Mouse (Mus musculus): Measurements from ENCODE around the gene Ampd1.

Gene Ampd1

DNA sequence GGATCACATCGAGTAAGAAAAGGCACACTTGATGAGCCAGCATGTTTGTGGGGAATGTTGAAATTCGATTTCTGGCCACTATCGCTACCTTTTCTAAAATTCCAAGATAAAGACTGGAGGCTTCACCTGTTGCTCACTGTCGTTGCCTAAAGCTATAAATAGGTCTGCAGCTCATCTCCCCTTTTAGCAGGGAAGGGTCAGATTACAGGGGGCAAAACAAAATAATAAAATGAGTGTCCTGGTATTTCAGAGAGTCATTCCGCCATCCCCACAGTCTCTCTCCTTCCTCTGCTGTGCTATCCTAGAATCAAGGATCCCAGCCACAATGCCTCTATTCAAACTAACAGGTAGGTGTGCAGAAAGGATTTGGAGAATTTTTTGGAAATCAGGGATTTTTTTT lies at the start of gene Ampd1:
Ampd1 (plus strand) TSS at position 244 of the 400 bp plus-strand sequence.
- DNase-seq (ENCODE audit: low spot score) = no peak

DNA sequence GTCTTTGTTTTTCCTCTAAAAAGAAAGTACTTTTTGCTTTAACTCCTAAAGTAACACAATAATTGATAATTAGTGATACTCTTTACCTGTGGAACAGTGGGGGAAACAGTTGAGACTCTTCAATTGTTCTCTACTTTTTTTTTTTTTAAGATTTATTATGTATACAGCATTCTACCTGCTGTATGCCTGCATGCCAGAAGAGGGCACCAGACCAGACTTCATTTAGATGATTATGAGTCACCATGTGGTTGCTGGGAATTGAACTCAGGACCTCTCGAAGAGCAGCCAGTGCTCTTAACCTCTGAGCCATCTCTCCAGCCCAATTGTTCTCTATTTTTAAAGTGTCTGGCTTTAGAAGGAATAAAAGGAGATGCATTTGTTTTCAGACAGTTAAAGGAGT lies 47.6 kb upstream of the Ampd1 start:
- no peak for DNase-seq (ENCODE audit: low spot score)

DNA sequence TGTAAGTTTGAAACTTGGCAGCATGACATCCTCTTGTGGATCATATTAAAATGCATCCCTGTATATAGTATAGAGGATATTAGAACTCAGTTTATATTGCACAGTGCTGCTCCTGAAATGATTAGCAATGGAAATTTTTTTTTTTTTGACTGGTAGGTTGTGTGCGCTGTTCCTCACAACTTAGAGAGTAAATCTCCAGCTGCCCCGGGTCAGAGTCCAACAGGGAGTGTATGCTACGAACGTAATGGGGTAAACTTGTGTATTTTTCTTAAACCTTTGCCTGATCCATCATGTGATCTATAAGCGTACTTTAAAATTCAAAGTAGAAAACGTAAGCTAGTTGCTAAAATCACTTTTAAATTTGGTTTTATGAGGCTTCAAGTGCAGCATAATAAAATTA lies 33.5 kb upstream of the Ampd1 start:
- DNase-seq (ENCODE audit: low spot score) = no peak

DNA sequence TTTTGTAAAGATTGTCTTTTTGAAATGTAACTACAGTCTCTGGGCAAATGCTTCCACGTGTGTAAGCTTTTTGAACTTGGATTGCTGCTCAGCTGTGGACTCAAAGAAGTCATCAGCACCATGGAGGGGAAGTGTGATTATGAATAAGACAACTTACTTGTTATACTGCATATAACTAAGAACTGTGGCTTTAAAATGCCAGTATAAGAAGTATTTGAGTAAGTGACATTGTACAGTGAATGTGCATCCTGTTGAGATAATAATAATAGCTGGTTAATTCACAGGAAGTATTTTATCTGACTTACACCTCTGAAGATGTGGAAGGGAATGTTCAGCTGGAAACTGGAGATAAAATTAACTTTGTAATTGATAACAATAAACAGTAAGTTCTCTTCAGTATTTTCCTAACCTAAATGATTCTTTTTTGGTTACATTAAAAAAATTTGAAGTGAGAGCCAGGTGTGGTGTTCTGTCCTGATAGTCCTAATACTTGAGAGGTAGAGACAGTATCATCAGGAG lies 32.9 kb upstream of the Ampd1 start:
- no peak for DNase-seq (ENCODE audit: low spot score)

DNA sequence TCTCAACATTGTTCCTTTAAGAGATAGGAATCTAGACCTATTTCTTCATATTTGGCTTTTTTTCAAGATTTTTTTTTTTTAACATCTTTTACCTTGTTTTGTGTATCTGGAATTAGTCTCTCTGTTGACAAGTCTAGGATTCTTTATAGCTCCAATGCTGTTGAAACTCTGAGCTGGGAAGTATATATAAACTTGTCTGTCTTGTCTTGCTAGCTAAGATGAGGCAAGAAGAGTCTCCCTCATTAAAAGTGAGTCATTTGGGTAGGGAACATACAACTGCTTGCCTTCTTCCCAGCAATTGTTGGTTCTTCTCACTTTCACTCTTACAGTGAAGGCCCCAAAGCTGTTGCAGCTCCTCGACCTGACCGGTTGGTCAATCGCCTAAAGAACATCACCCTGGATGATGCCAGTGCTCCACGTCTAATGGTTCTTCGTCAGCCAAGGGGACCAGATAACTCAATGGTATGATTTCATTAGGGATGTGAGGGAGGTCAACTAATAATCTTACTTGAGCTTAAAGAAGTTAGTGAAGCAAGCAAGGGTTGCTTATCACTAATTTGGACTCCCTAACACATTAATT lies 17.7 kb upstream of the Ampd1 start:
- no peak for DNase-seq (ENCODE audit: low spot score)

DNA sequence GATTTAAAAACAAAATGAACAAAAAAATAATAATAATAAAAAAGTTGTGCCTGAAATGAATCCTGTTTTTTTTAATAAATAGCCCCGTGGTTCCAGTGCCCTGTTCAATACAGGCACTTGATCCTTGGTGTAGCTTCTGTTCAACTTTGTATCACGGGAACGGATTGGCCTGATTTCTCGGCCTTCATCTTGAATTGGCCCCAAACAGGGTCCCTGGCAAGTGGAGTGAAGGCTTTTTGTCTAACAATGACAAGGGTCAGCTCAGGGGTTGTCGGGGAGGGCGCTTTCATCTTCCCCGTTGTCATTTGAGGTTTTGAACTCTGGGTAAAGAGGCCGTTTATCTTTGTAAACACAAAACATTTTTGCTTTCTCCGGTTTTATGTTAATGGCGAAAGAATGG lies 16.1 kb upstream of the Ampd1 start:
- DNase-seq (ENCODE audit: low spot score) = no peak

DNA sequence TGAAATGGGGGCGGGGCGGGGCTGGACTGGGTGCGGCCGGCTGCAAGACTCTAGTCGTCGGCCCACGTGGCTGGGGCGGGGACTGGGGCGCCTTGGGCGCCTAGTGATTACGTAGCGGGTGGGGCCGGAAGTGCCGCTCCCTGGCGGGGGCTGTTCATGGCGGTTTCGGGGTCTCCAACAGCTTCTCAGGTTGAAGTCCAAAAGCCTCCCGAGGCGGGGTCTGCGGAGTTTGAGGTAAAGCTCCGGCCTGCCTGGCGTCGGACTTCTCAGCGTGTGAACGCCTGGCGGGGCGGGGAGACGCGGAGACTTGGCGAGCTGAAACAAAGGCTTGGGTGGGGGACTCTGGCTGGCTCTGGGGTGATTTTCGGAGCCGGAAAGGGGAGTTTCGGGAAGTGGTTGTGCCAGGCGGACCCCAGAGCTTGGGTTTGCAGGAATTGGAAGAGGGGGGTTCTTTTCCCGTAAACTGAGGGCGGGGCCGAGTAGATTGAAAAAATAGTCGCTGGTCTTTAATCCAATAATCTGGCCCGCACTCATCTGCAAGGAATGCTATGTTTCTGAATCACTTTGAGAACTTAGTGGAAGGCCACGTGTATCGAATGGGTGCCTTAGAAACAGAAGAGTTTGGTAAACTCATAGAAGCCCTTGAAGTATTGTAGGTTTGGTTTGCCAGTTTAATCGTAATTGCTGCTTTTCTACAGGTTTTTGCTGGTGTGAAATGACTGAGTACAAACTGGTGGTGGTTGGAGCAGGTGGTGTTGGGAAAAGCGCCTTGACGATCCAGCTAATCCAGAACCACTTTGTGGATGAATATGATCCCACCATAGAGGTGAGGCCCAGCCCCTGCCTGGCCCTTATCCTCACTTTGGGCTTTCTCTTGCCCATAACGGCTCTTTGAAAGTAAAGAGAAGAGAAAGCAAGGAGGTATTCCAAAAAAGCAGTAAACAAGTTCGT lies 15.3 kb upstream of the Ampd1 start, which contains the start of gene Nras:
Nras (plus strand) TSS at position 79 of the 951 bp plus-strand sequence.
- peak; percentile 93 for DNase-seq (ENCODE audit: low spot score)

DNA sequence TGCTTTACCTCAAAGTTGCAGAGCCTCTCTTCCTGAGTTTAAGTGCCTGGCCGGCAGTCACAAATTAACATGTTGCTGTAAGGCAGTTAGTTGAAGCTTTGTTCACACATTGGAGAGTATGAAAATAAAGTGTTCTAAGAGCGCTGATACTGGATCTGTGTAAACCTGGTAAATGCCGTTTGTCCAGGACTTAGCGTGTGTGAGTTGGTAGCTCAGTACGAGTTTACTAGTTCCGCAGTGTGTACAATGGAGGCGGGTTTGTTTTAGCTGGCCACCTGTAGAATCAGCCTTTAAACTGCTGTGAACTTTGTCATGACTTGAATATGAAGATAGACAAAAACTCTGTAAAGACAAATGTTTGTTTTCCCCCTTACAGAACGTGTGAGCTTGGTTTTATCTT lies 6.9 kb upstream of the Ampd1 start:
- DNase-seq (ENCODE audit: low spot score) = no peak

DNA sequence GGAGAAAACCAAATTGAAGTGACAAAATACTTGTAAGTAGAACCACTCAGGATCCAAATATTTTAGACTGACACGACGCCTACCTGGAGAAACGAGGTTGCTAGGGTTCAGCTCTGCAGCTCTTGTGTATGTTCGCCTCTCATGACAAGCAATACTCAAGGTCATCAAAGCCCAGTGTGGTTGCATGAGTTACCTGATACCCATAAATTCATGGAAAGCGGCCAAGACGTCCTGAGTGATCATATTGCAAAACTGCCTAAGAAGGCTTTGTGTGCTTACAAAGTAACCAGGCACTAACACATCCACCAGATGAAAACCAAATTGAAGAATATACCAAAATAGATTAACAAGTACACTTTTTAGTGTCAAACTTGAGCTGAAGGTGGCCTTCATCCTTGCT lies 4.8 kb upstream of the Ampd1 start:
- DNase-seq (ENCODE audit: low spot score) = no peak

DNA sequence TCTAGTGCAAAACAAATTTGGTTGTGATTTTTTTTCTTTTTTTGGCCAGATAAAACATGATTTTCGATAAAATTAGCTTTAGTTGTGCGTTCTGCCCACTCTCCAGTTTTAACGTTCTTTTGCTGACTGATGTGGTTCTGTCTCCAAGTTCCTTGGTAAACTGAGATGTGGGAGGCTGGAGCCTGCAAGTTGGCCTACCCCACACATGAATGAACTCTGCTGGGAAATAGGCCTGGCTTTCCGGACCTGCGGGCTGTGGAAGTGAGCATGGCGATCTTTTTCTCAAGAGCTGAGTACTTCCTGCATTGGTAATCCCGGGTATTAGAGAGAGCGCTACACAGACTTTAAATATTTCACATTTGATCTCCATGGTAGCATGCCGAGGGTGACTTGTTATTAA lies 2.1 kb downstream of the Ampd1 start:
- DNase-seq (ENCODE audit: low spot score) = no peak

DNA sequence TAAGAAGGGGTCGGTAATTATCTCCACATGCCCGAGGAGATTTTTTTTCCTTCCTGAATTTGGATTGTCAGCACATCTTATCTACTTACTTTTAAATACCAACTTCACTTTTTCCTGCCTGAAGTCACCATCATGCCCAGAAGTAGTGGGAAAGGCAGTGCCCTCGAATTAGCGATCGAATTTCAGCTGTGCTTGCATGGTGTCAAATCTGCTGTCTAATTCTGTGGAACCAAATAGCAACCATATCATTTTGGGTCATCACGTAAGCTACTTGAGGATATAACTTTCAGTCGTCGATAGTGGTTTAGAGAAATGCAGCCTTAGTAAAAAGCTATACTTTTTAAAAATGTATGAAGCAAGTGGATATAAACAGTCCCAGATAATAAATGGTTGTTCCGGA lies 2.7 kb downstream of the Ampd1 start:
- no peak for DNase-seq (ENCODE audit: low spot score)

DNA sequence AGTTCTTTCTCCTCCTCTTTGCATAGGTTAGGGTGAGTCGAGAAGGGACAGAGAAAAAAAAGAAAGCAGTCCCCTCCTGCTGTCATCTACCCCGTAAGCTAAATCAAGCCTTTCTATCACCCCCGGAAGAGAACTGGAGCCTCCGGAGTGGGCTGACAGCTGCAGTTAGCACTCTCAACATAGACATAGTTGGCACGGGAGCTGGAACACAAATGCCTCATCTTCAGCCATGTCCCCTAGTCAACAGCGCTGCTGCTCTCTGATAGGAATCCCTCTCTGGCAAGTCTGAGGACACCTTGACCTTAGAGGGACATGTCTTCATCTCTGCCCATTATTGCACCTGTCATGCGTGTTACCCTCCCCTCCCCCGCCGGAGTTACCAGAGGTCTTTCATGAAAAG lies 5.5 kb downstream of the Ampd1 start:
- DNase-seq (ENCODE audit: low spot score) = no peak

DNA sequence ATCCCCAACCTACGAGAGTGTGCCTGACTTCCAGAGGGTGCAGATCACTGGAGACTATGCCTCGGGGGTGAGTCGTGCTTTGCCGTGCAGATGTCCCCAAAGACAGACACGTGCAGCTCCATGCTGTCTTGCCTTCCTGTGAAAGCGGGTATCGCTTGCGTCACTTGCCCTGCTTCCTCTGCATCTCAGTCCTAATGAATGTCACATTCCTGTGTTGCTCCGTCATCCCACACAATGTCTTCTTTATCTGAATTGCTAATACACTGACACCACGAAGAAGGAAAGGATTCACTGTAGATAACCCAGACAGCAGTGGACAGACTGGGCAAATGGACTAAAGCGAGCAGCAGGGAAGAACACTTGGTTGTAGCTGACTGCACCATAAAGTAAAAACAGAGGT lies 7.2 kb downstream of the Ampd1 start:
- DNase-seq (ENCODE audit: low spot score) = no peak

DNA sequence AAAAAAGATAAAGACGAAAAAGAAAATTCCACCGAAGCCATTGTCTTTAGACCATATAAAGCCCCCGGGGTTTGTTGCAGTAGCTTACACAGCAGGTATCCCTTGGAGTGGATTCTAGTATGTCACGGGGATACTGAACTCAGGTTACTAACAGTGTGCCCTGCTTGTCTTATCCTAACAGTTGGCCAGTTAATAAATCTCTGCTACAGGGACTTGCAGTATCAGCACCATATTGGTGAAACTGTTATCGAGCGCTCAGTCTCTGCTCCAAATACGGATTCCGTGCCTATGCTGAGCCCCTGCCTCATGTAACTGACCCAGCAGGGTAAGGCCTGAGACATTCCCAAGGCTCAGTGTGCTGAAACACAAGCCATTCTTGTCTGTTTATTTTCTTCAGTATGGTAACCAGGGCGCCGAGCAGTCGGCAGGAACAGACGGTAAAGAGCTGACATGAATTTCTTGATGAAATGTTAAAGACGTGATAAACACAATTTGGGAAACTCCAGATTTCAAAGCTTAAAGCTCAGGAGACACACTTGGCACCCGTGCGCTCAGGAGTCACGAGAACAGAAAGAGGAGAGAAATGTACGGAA lies 8.1 kb downstream of the Ampd1 start:
- DNase-seq (ENCODE audit: low spot score) = no peak

DNA sequence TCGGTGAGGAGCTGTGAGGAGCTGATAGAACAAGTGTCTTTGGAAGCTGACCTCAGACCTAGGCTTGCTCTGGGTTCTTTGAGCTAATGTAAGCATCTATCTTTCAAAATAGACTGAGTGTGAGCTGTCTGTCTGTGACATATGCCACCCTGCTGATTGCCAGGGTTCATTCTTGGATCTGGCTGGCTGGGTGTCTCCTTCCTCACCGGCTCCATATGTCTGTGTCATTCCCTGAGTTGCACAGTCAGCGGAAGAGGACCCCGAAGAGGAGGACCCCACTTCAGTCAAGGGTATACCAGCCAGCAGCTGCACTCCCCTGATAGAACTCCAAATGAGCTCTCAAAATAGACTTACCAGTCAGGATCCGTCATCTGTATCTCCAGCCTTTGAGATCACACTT lies 8.9 kb downstream of the Ampd1 start:
- DNase-seq (ENCODE audit: low spot score) = no peak

DNA sequence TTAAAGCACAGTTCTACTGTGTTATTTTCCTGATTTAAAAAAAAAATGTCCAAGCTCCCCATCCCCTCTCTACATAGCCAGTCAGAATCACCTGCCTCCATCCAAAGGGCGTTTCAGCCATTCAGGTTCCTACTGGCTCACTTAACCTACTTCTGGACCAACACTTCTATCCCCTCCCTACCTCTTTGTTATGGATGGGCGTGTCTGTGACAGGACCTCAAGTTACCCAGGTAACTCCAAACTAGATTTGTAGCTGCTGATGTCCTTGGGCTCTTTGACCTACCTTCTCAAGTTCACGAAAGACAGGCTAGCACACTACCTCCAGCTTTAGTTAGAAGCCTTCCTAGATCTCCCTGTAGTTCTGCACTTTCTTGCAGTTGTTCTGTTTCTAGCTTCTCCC lies 12.2 kb downstream of the Ampd1 start:
- no peak for DNase-seq (ENCODE audit: low spot score)

DNA sequence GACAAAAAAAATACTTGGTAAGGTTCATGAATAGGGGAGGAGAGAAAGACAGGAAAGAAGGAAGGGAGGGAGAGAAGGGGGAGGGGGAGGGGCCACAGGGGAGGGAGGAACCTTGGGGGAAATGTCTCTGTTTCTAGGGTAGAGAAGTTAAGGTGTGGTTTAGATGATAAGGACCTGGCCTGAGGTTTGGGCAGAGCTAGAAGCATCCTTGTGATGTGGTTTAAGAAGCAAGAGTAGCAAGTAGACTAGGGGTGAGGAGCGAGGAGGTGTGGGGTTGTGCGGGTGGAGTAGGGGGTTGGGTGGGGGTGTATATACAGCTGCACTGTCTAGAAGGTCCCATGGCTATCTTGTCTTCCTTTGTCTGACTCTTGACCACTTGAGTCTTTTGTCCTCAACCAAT lies 17.9 kb downstream of the Ampd1 start:
- no peak for DNase-seq (ENCODE audit: low spot score)

DNA sequence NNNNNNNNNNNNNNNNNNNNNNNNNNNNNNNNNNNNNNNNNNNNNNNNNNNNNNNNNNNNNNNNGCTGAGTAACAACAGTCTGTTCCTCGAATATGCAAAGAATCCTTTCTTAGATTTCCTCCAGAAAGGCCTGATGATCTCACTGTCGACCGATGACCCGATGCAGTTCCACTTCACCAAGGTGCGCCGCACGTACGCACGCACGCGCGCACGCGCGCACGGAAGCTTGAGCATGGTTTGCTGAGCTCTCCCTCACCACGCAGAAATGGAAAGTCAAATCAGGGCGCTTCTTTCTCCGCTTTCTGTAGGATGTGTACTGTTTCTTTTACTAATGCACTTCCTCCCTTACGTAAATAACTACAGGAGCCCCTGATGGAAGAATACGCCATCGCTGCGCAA lies 24.8 kb downstream of the Ampd1 start:
- DNase-seq (ENCODE audit: low spot score) = no peak

DNA sequence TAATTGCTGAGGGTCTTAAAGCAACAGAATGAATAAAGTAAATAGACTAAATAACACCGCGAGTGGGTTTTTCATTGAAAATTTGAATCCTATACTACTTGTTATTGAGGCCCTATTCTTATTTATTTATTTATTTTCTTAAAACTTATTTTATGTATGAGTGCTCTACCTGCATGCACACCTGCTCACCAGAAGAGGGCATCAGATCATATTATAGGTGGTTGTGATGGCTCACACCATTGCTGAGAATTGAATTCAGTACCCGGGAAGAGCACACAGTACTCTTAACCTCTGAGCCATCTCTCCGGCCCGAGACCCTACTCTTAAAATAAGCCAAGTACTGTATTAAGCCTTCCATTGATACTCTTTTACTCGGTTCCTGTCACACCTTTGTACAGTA lies 25.9 kb downstream of the Ampd1 start:
- DNase-seq (ENCODE audit: low spot score) = no peak

DNA sequence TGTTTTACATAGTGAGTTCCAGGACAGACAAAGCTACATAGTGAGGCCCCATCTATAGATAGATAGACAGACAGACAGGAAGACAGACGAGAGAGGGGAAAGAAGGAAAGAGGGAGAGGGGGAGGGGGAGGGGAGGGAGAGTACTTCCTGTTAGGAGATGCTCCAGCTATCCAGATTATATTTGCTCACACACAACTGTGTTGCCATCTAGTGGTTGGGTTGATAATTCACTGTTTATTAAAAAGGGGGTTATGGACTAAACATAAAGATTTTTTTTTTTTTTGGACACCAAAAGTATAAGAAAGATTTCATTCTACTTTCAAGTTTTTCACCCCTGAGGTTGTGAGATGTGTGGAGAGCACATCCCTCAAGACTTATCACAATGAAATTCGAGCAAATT lies 26.9 kb downstream of the Ampd1 start:
- peak; percentile 14 for DNase-seq (ENCODE audit: low spot score)

DNA sequence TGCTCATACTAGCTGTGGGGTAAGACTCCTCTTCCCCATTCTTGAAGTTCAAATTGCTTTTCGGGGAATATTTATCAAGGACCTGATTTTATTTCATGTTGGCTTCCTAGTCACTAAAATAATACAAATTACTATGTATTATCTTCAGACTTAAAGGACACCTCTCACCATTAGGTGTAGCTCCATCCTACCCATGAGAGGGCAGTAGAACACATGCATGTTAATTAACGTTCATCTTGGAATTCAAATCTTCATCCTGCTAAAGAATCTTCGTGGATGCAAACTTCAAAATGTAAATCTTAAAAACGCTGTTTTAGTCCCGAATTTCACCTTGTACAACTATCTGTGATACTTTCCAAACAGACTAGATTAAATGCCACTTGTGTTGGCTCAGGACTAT lies 27.4 kb downstream of the Ampd1 start:
- no peak for DNase-seq (ENCODE audit: low spot score)

DNA sequence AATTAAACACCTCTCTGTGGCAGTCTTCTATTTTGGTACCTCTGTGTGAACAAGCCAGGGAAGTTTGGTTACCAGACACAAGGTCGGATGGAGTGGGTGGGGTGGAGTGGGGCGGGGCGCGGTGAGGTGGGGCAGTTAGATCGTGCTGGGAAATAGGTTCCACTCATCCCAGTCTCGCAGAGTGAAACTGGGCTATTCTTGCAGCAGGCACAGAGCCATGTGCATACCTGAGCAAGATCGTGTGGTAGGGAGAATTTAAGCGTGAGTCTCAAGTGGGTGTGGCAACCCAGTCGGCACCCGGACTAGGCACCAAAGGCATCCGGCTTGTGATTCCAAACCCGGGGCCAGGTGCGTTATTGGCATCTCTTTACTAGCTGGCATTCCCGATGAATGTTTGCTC lies 28.1 kb downstream of the Ampd1 start:
- no peak for DNase-seq (ENCODE audit: low spot score)
